Mouse (Mus musculus): ENCODE results near the gene Vmn2r38. TPM values are rescaled to one million over a fixed set of nuclear protein-coding genes. Genes with fewer than 3 reads are reported as not detected.
"Not testable (repeated sequence)": the region's sequence is repeated elsewhere in the genome, so short reads cannot be mapped to it uniquely, and the experiment has no call there.

Vmn2r38 gene
- polyA plus RNA-seq (2015; fragmentation: Nextera tagmentation; extraction: Ambion mirVana) = not detected in 2 replicates

GRCm38 (mm10) chr7:9097781-9098180 lies at the start of gene Vmn2r38:
Gene Vmn2r38, minus strand, starts transcription at chr7:9097881.
- H3K4me2 ChIP-seq (ENCODE audit: low read length); H3K9ac ChIP-seq (ENCODE audit: low read depth, low read length); ATAC-seq; H3K4me3 ChIP-seq (ENCODE audit: low read depth, low read length); H3K36me3 ChIP-seq (ENCODE audit: control insufficient read depth, insufficient read depth, low read length); H3K9me3 ChIP-seq (replicated peaks; ENCODE audit: control insufficient read depth, low read length, poor library complexity, severe bottlenecking); H3K27me3 ChIP-seq (ENCODE audit: control insufficient read depth, insufficient read depth, low read depth, low read length); H3K27ac ChIP-seq (ENCODE audit: low read length); H3K4me1 ChIP-seq (ENCODE audit: control insufficient read depth, insufficient read depth, low read length): not testable (repeated sequence)

GRCm38 (mm10) chr7:9065353-9065752 lies 32.3 kb downstream of the Vmn2r38 start:
- not testable (repeated sequence) for H3K27ac ChIP-seq (ENCODE audit: low read length); ATAC-seq; H3K4me2 ChIP-seq (ENCODE audit: low read length); H3K4me1 ChIP-seq (ENCODE audit: control insufficient read depth, insufficient read depth, low read length); H3K27me3 ChIP-seq (ENCODE audit: control insufficient read depth, insufficient read depth, low read depth, low read length); H3K4me3 ChIP-seq (ENCODE audit: low read depth, low read length); H3K36me3 ChIP-seq (ENCODE audit: control insufficient read depth, insufficient read depth, low read length); H3K9me3 ChIP-seq (replicated peaks; ENCODE audit: control insufficient read depth, low read length, poor library complexity, severe bottlenecking); H3K9ac ChIP-seq (ENCODE audit: low read depth, low read length)
- WGBS = 80% methylated on average over 4 of the region's 4 CpGs

GRCm38 (mm10) chr7:9030698-9031097 lies 67.0 kb downstream of the Vmn2r38 start, which contains the start of gene Vmn2r39:
Gene Vmn2r39, minus strand, starts transcription at chr7:9030798.
- not testable (repeated sequence) for H3K9ac ChIP-seq (ENCODE audit: low read depth, low read length)

More at GRCm38 (mm10) chr7:9030698-9031097, 67.0 kb downstream of the Vmn2r38 start, which contains the start of gene Vmn2r39:
- not testable (repeated sequence) for H3K4me2 ChIP-seq (ENCODE audit: low read length); H3K9me3 ChIP-seq (replicated peaks; ENCODE audit: control insufficient read depth, low read length, poor library complexity, severe bottlenecking); ATAC-seq; H3K4me3 ChIP-seq (ENCODE audit: low read depth, low read length); H3K27ac ChIP-seq (ENCODE audit: low read length); H3K36me3 ChIP-seq (ENCODE audit: control insufficient read depth, insufficient read depth, low read length); H3K4me1 ChIP-seq (ENCODE audit: control insufficient read depth, insufficient read depth, low read length); H3K27me3 ChIP-seq (ENCODE audit: control insufficient read depth, insufficient read depth, low read depth, low read length)

Other genes with a start within 250 kb of the Vmn2r38 start
- gene Vmn2r40, start 166.4 kb downstream of the Vmn2r38 start, polyA plus RNA-seq (2015; fragmentation: Nextera tagmentation; extraction: Ambion mirVana) = not detected in 2 replicates
- gene Vmn2r39, start 67.1 kb downstream of the Vmn2r38 start, polyA plus RNA-seq (2015; fragmentation: Nextera tagmentation; extraction: Ambion mirVana) = not detected in 2 replicates
- gene Vmn2r37, start 125.8 kb upstream of the Vmn2r38 start, polyA plus RNA-seq (2015; fragmentation: Nextera tagmentation; extraction: Ambion mirVana) = not detected in 2 replicates

Data from midbrain, embryonic 16.5 days (tissue).